In genomic region chr11:80877131-80877651, GRCm38 (mm10) we compare ENCODE assay signal across 10 mouse cellular contexts. TPM values are rescaled to one million over a fixed set of nuclear protein-coding genes. Genes with fewer than 3 reads are reported as not detected.
DNase-seq lines count a peak whose midpoint lies in the region; ATAC-seq lines count a peak whose summit lies in the region.
"Had no signal": no experiment of that assay in that cellular context is flagged by ENCODE, and none has a peak within 500 bp of the region (broad histone marks: within the 10 kb centered on the region; RNA-seq: fewer than 3 reads in every experiment).

No protein-coding gene starts in this region.

- 35% methylated on average over 11 of the region's 11 CpGs for WGBS in embryonic facial prominence, embryonic 14.5 days
- WGBS in hindbrain, embryonic 14.5 days = 57% methylated on average over 11 of the region's 11 CpGs

- peaks cover 8% of the 10 kb centered on the region; the same call in 1 of the 2 replicates for H3K4me1 ChIP-seq in embryonic facial prominence, embryonic 14.5 days (ENCODE audit: control insufficient read depth, insufficient read depth, low read length)
- no peaks in the 10 kb centered on the region for H3K4me1 ChIP-seq in hindbrain, embryonic 14.5 days (replicated peaks; ENCODE audit: control insufficient read depth, insufficient read depth, low read length)

- H3K27ac ChIP-seq in embryonic facial prominence, embryonic 14.5 days (replicated peaks; ENCODE audit: low read depth, low read length) = peak overlapping the region; percentile 53
- 0 out of 2 replicates have a peak overlapping the region, but pooled peaks have one; percentile 23 for H3K27ac ChIP-seq in hindbrain, embryonic 14.5 days

- H3K9ac ChIP-seq in embryonic facial prominence, embryonic 14.5 days (ENCODE audit: low read depth, low read length) = no peak overlapping the region
- no peak overlapping the region for H3K9ac ChIP-seq in hindbrain, embryonic 14.5 days

- H3K36me3 ChIP-seq in embryonic facial prominence, embryonic 14.5 days (ENCODE audit: control insufficient read depth, insufficient read depth, low read length) = no peaks in the 10 kb centered on the region
- H3K36me3 ChIP-seq in hindbrain, embryonic 14.5 days (replicated peaks; ENCODE audit: control insufficient read depth, insufficient read depth) = 0 out of 2 replicates have a peak, but pooled peaks cover 4% of the 10 kb centered on the region

- H3K4me2 ChIP-seq in embryonic facial prominence, embryonic 14.5 days (ENCODE audit: low read depth, low read length) = peak overlapping the region; percentile 11; the same call in 1 of the 2 replicates
- H3K4me2 ChIP-seq in hindbrain, embryonic 14.5 days (replicated peaks) = no peak overlapping the region

- H3K4me3 ChIP-seq in embryonic facial prominence, embryonic 14.5 days (ENCODE audit: low read depth, low read length) = no peak overlapping the region
- H3K4me3 ChIP-seq in hindbrain, embryonic 14.5 days (replicated peaks; ENCODE audit: low read length) = no peak overlapping the region

- peak; percentile 72 for DNase-seq in 3T3-L1 (ENCODE audit: low read depth, low spot score)
- DNase-seq in adrenal gland, adult 18-20 months (ENCODE audit: low spot score in 2 of 2) = peak; percentile 50 to 64
- DNase-seq in embryonic facial prominence, embryonic 14.5 days (ENCODE audit: low spot score) = peak; percentile 87
- no peak for DNase-seq in hindbrain, embryonic 14.5 days (ENCODE audit: low spot score)
- DNase-seq in left cerebral cortex, adult 11 months (ENCODE audit: low spot score) = peak; percentile 44
- DNase-seq in ovary, postnatal 10 days (ENCODE audit: low spot score) = peak; percentile 21
- no peak for DNase-seq in urinary bladder, postnatal 25 days (ENCODE audit: low spot score)

- peak; percentile 37; the same call in 1 of the 2 replicates for ATAC-seq in embryonic facial prominence, embryonic 14.5 days (ENCODE audit: low read depth)
- no peak; the same call in 1 of the 2 replicates for ATAC-seq in hindbrain, embryonic 14.5 days (ENCODE audit: low FRiP score)
- no peak for ATAC-seq in monocyte, adult 5-6 weeks (replicated peaks; ENCODE audit: insufficient number of reproducible peaks, low FRiP score, low TSS enrichment, poor library complexity, severe bottlenecking)

- no peaks in the 10 kb centered on the region for H3K9me3 ChIP-seq in embryonic facial prominence, embryonic 14.5 days (ENCODE audit: control insufficient read depth, low read length)
- H3K9me3 ChIP-seq in hindbrain, embryonic 14.5 days (ENCODE audit: control insufficient read depth, low read length) = no peaks in the 10 kb centered on the region

- no peaks in the 10 kb centered on the region for H3K27me3 ChIP-seq in embryonic facial prominence, embryonic 14.5 days (replicated peaks; ENCODE audit: control insufficient read depth, insufficient read depth, low read length)
- H3K27me3 ChIP-seq in hindbrain, embryonic 14.5 days (ENCODE audit: control insufficient read depth, insufficient read depth, low read length) = no peaks in the 10 kb centered on the region

RNA-seq across cellular contexts. Expression of gene Spaca3, which starts 19.0 kb away (rescaled TPM):
- not detected for total RNA-seq in adrenal gland, adult 18-20 months (2021)
- not detected in 2 replicates for polyA plus RNA-seq in embryonic facial prominence, embryonic 14.5 days (2014; fragmentation: Nextera tagmentation; extraction: Ambion mirVana)
- not detected in 2 replicates for polyA plus RNA-seq in hindbrain, embryonic 14.5 days (2014; fragmentation: Nextera tagmentation; extraction: Ambion mirVana)
- total RNA-seq in monocyte, adult 5-6 weeks (2017) = not detected in 3 replicates
- polyA plus RNA-seq: intestine, embryonic 14.5 days; spleen, adult 2 months had no signal

Comparison
In these comparisons a context has a peak if more than half of its experiments do, and no peak if none do; other contexts are left out.
1. DNase-seq: peak in 3T3-L1 (single experiment), adrenal gland, adult 18-20 months (2 of 2), embryonic facial prominence, embryonic 14.5 days (single experiment), left cerebral cortex, adult 11 months (single experiment) and ovary, postnatal 10 days (single experiment); none in hindbrain, embryonic 14.5 days (single experiment) and urinary bladder, postnatal 25 days (single experiment).